Mouse (Mus musculus): Measurements from ENCODE around the gene Sap25.
A peak's percentile ranks its signal among the peaks of the same experiment; 100 is the strongest.

The Sap25 gene

DNA sequence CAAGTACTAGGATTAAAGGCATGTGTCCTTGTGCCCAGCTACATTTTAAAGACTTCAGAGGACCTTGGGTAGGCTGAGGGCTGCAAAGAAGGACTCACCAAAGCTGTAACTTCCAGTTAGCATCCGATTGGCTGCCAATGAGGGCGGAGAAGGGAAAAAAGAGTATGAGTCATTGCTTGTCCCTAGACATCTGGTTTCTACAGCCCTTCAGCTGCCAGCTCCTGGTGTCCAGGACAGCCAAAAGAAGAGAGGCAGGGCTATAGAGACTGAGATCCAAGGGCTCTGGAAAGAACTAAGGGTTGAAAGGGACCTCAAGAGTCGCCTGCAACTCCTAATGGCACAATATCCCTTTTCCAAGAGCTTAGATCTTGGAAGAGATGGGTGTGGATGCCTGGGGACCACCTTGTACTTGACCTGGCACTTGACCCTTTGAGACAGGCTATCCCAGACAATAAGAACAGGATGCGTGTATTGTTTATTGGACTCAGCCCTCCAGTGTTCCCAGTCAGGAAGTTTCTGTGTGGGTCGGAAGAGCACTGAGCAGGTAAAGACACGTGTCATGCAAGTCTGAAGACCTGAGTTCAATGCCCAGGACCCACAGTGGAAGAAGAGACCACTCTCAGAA lies 19.0 kb downstream of the Sap25 start:
- DNase-seq (ENCODE audit: low spot score in 2 of 2) = no peak

DNA sequence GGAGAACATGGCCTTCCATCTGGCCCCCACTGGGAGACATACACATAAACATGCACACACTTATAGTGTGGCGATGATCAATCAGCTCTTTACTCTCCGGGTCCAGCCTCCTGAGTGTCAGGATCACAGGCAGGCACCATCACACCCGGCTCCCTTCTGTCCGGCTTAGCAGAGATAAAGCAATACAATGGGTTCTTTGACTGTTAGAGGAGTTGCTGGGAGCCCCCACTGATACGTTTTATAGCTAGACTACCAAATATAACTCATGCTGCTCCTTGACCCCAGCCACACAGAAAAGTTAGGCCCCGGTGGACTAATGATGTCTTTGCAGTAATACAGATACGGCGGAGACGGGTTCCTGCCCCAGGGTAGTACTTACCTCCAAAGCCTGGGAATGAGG lies 21.9 kb downstream of the Sap25 start:
- DNase-seq (ENCODE audit: low spot score in 2 of 2) = no peak

DNA sequence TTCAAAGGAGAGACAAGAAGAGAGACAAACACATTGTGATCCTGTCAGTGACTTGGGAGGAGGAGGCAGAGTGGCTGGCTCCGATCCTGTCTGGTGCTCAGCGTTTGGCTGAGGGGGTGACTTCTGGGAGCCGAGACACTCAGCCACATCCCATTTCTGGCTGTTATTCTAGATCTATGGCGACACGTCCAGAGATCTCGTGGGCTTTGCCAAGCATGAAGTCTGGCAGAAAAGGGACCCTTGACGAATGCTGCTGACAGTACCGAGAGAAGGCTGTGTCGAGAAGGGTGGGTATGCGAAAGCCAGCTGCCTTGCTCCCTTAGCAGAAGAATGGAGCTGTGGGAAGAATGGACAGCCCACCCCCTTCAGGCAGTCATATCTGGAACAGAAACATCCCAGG lies 27.8 kb downstream of the Sap25 start:
- no peak for DNase-seq (ENCODE audit: low spot score in 2 of 2)

DNA sequence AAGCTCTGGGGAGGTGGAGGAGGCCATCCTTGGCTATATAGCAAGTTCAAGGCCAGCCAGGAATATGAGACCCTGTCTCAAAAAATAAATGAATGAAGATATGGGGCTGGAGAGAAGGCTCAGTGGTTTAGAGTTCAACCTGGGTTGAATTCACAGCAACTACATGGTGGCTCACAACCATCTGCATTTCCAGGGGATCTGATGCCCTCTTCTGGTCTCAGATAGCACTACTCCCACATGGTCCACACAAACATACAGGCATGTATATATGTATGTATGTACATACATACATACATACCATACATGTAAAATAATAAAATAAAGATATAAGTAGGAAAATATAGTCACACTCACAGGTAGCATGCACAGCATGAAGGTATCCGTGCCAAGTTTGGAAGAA lies 29.1 kb downstream of the Sap25 start:
- DNase-seq (ENCODE audit: low spot score in 2 of 2) = peak in 1 of 2 experiments; percentile 48

DNA sequence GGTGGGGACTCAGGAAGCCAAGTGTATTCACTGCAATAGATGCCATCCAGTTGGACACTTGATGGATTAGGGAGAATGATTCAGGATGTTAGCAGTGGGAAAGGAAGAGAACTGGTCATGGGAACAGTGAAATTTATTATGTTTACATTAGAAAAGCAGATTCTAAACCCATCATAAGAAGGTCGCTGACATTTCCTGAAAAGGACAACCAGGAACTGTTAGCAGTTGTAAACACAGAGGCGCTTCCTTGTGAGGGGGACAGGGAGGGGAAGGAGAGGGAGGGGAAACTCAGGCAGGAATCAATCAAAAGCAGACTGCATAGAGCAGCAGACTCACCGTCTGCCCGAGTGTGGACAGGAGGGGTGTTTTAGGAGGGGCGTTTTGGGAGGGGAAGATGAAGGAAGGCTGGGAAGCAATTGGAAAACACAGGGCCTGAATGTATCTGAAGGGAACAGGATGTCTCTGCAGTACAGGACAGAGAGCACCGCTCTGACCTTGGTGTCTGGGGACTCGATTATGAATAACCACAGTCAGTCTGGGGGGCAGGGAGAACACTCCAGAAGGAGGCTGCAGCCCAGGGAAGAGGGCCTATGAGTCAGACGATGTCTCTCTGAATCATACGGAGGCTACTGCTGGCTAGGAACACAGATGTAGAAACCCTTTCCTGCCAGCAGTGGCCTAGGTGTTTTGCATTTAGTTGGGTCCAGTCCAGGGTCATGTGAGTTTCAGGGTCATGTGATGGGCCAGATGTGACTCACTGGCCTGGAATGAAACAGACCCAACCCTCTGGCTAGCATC lies 30.5 kb downstream of the Sap25 start:
- no peak for DNase-seq (ENCODE audit: low spot score in 2 of 2)

DNA sequence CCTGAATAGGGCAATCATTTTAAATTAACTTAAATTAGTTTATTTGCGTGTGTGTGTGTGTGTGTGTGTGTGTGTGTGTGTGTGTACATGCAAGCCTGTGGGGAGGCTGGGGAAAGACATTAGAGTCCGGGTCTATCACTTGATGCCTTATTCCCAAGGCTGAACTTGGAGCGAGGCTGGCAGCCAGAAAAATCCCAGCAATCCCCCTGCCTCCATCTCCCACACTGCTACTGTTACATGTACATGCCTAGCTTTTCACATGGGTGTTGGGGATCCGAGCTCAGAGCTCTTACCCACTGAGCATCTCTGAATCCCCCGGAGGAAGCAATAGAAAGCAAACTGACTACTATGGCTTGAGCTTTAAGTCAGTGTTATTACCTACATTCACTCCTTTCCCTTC lies 31.2 kb downstream of the Sap25 start:
- DNase-seq (ENCODE audit: low spot score in 2 of 2) = no peak

DNA sequence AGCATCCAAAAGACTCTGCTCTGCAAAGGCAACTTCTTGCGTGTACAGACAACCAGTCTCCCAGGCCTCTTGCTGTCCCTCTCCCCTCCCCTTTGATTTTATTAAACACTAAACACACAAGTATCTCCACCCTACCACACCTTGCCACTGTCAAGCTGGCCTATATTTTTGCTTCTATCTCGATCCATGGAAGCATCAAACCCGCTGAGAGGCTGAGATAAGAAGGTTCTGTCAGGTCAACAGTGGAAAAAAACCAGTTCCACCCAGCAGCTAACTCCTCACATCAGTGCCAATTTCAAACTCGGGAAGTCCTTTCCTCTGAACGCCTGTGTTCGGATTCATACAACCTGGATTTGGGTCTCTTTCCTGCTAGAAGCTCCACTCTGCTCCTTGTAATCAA lies 31.9 kb downstream of the Sap25 start:
- no peak for DNase-seq (ENCODE audit: low spot score in 2 of 2)

DNA sequence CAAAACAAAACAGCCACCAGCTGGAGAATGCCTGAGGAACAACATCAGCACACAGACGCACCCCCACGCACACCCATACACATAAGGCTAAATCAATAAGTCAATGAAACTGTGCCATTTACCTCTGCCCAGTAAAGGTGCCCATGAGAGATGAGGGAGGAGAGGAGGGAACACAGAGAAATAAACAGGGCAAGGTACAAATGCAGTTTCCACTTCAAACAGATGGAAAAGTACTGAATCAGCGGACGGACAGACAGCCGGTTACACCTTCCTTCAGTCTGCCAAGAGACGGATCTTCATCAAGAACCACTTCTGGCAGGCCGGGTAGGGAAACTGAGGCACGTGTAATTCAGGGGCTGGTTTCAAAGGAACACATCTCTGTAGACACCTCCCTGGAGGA lies 33.7 kb downstream of the Sap25 start:
- DNase-seq (ENCODE audit: low spot score in 2 of 2) = no peak

DNA sequence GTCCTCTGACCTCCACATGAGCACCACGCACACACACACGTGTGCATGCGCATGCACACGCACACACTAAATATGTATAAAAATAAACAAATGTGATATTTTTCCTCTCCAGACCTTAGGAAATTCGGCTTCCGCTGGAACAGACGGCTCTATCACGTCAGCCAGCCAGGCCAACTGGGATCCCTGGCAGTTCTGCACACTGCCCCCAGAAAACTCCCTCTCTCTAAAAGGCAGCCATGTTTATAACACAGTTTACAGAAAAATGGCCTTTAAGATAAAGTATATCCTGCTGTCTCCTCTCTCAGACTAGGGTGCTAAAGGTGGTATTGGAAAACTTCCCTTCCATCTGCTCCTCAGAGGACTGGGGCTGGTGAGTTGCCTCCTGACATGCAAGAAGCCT lies 36.7 kb downstream of the Sap25 start:
- DNase-seq (ENCODE audit: low spot score in 2 of 2) = no peak

DNA sequence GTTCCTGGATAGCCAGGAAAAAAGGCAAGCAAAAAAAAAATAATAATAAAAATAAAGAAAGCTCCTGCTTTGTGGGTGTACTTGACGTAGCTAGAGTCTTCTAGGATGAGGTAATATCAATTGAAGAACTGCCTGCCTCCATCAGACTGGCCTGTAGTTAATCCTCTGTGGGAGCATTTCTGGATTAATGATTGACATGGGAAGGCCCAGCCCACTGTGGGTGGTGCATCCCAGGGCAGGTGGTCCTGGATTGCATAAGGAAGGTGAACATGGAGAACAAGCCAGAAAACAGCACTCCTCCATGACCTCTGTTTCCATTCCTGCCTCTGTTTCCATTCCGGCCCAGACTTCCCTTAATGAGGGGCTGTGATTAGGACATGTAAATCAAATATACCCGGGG lies 37.6 kb downstream of the Sap25 start:
- DNase-seq (ENCODE audit: low spot score in 2 of 2) = no peak

DNA sequence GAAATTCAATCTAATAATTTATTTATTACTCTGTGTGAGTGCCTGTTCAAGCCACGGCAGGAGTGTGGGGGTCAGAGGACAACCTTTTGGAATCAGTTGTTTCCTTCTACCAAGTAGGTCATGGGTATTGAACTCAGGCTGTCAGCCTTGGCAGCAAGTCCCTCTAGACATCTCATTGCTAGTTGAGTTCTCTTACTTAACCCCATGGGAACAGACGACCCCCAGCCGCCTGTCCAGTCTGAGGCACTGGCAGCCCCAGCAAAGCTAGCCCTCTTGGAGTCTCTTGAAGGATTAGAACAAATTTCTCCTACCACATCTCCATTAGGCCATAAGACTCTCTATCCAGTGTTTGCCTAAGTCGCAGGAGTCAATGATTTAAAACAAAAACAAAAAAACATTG lies 38.6 kb downstream of the Sap25 start:
- no peak for DNase-seq (ENCODE audit: low spot score in 2 of 2)

DNA sequence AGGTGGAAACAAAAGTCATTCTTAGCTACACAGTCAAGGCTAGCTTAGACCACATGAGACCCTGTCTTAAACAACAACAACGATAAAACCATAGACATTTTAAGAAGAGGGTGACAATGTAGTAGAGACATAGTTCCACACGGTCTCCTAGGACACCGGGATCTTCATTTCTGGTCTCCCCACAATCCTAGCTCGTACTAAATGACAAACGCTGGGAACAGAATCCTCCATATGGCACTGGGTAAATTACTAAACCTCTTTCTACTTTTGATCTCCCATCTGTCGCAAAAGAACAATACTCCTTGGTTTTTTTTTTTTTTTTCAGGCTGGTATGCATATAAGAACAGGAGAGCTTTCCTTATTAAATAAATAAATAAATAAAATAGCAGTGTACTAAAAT lies 41.4 kb downstream of the Sap25 start:
- no peak for DNase-seq (ENCODE audit: low spot score in 2 of 2)

DNA sequence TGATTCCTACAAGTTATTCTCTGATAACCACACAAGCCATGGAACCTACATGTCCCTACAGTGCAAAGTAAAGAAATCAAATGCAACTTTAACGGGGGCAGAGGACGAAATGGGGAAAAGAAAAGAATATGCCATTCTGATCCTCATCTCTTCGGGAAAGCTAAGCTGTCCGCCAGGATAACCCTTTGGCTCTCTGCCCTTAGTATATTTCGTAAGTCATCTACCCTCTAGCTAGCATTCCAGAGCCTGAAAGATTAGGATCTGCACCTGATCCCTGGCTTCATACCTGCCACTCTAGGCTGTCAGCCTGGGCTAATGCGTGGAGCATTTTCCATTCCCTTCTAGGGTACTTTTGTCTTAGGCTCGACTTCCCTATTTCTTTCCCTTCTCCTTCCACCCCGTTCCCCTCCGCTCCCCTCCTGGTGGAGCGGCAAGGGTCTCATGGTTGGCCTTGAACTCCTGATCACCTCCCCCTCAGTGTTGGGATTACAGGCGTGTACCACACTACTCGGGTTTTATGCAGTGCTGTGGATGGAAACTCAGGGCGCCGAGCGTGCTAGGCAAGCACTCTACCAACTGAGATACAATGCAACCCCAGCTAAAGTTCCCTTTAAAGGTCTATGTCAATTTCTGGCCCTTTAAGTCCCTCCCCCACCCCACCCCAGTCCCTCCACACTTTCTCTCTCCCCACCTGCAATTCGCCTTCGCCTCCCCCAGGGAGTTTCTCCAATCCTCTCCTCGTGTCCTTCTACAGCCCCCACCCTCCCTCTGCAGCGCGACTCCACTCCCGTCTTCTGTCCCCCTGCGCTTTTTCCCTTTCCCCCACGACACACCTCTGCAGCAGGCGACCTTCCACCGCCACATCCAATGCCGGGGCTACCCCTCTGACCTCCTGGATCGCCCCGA lies 42.5 kb downstream of the Sap25 start:
- DNase-seq (ENCODE audit: low spot score in 2 of 2) = peak; percentile 45 to 52

DNA sequence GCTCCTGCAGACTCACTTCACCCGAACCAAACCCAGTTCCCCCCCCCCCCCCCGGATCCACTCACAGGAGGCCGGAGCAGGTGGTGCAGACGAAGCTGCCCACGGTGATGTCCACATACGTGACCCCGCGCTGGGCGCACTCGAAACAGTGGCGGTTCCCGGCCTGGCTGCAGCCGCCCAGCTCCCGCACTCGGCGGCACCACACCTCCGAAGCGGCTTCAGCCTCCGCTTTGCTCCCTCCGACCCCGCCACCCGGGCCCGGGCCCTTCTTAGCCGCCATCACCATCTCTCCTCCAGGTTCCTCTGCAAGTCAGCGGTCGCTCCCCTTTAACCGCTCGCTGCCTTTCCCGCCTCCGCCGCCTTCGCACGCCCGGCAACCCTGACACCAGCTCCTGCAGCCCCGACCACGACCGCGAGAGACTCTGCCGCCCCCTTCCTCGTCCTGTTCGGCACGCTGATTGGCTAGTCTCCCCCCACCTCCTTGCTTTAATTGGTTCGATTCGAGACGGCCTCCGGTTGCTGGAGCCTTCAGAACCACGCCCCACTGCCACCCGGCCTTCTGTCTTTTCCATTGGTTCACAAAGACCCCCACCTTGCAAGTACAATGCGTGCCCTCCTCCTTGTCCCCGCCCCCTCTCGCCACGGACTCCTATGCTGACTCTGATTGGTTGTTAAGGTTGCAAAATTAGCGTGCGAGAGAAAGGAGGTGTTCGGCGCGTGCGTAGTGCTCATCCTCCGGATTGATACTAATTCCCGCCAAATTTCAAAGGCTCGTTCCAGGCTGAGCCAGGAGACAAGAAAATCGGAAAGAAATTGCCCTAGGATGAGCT lies 43.4 kb downstream of the Sap25 start, which contains the start of gene Agfg2:
Gene Agfg2 (minus strand): TSS at position 433 of the 830 bp plus-strand sequence.
- peak; percentile 92 to 99 for DNase-seq (ENCODE audit: low spot score in 2 of 2)

DNA sequence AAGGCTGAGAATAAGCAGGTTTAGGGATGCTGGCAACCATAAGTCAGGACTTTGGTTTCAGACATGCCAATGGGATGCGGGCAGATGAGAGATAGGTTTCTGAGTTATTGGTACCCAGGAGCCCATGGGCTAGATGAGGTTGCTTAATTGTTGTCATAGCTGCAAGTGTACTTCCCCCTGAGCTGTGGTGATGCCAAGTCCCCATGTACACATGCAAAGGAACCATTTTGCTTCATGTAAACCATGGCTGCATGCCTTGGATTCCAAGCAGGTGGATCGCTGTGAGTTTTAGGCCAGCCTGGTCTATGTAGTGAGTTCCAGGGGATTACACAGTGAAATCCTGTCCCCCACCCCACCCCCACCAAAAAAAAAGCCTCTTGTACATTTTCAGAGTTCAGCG lies 44.5 kb downstream of the Sap25 start:
- peak; percentile 36 to 47 for DNase-seq (ENCODE audit: low spot score in 2 of 2)

DNA sequence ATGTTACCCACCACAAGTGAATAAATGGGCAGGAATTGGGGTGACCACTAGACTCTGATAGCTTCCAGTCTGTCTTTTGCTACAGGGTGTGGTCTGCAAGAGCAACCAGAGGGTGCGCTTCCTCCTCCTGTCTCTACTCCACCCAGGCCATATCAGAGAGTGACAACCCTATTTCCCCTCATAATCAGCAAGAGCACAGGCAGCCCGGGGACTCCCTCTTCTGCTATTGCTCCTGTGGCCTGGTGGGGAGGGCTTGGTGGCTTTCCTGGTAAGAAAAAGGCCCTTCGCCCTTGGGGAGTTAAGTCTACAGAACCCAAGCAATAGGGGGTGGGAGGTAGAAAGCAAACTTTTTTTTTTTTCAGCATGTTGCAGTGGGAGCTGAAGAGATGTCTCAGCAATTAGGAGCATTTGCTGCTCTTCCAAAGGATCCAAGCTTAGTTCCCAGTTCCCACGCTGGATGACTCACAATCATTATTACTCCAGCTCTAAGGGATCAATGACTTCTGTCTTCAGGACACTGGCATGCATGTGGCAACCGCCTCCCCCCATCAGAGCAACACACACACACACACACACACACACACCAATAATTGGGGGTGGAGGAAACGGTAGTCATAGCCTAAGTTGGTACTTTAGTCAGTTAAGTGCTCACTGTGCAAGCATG lies 45.1 kb downstream of the Sap25 start:
- DNase-seq (ENCODE audit: low spot score in 2 of 2) = peak; percentile 66 to 83

DNA sequence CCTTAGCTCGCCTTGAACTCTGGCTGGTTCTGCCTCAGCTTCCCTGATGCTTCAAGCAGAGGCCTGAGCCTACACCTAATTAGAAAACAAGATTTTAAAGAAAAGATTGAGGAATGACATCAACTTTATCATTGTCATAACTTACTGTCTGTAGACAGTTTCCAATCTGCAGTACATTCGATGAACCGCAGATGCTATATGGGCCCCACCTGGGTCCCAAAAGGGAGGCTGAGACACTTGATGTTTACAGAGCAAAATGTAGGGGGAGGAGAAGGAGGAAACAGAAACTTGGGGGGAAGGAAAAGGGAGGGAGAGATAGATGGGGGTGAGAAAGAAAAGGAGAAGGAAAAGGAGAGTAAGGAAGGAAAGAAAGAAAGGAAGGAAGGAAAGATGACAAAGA lies 48.8 kb downstream of the Sap25 start:
- no peak for DNase-seq (ENCODE audit: low spot score in 2 of 2)

DNA sequence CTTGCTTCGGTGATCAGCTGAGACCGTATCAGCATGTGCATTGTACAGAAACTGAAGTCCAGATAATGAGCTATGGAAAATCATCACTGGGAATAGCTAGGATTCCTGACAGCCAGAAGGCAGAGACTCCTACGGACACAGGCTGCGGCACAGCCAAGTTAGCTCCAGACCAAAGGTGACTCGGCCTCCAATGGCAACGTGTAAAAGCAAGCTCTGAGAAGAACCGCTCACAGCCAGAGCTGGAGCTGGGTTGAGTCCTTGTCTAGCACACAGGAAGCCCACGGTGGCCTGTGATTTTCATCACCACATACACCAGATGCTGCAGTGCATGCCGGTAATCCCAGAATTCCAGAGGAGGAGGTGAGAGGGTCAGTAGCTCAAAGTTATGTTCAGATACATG lies 49.4 kb downstream of the Sap25 start:
- no peak for DNase-seq (ENCODE audit: low spot score in 2 of 2)

DNA sequence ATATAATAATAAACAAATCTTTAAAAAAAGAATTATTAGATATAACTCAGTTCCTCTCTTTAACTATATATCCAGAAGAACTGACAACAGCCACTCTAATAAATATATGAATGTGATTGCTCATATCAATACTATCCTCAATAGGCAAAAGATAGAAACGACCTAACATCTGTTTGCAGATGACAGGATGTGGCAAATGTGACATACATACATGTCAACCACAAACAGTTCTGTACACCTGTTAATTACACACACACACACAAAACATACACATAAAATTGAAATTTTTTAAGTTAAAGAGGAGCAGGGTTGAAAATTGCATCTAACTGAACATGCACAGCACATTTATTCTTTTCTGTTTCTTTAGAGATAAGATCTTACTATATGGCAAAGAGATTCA lies 50.7 kb downstream of the Sap25 start:
- DNase-seq (ENCODE audit: low spot score in 2 of 2) = no peak

All from spleen, postnatal 10 days (tissue).